Mouse (Mus musculus) MEL (cell line): ENCODE measurements at regions not wholly inside any gene's neighbourhood (a gene's known extent, or its start where the extent isn't known, plus 50 kb on each side); places are given as distances from the start of the nearest gene placed in this dataset.

Experiments used
- DNase-seq: peaks from one replicate; pipeline ENCODE4 v3.0.0; 2011; ENCODE audit warnings: low read depth, low spot score
- H3K27ac ChIP-seq: 2 replicates; pipeline ENCODE4 v1.5.1; 2012; ENCODE audit warnings: low read depth, mild to moderate bottlenecking, control low read depth, low read length, moderate library complexity; ENCODE audit not compliant: control insufficient read depth
- H3K27me3 ChIP-seq, 2 experiments: fragments of 150-350 bp in 1 of 2; sonication (generic) in 1 of 2; 2 replicates each; pipeline ENCODE4 v1.6.1; 2012; ENCODE audit warnings: low read length in 2 of 2, mild to moderate bottlenecking in 2 of 2, improper control_type of control experiment in 1 of 2, moderate library complexity in 1 of 2; ENCODE audit not compliant: insufficient read depth in 2 of 2, control insufficient read depth in 1 of 2
- H3K36me3 ChIP-seq, 2 experiments: 2 replicates each; pipeline ENCODE4 v1.6.1; 2012 to 2014; ENCODE audit warnings: low read length in 2 of 2, improper control_type of control experiment in 1 of 2, inconsistent platforms in 1 of 2, mild to moderate bottlenecking in 1 of 2; ENCODE audit not compliant: insufficient read depth in 2 of 2, control insufficient read depth in 1 of 2
- H3K4me1 ChIP-seq, 2 experiments: fragments of 150-350 bp in 1 of 2; sonication (generic) in 1 of 2; 2 replicates each; pipeline ENCODE4 v1.6.1; 2012; ENCODE audit warnings: low read length in 2 of 2, improper control_type of control experiment in 1 of 2, mild to moderate bottlenecking in 1 of 2; ENCODE audit not compliant: insufficient read depth in 2 of 2, control insufficient read depth in 1 of 2
- H3K4me3 ChIP-seq, 2 experiments: fragments of 150-350 bp in 1 of 2; sonication (generic) in 1 of 2; 2 replicates each; pipeline ENCODE4 v1.5.1; 2012; ENCODE audit warnings: low read depth in 2 of 2, low read length in 2 of 2, mild to moderate bottlenecking in 2 of 2, moderate library complexity in 2 of 2, control low read depth in 1 of 2, improper control_type of control experiment in 1 of 2; ENCODE audit not compliant: control insufficient read depth in 1 of 2, insufficient read depth in 1 of 2
- H3K79me2 ChIP-seq: 2 replicates; pipeline ENCODE4 v1.6.1; 2012; ENCODE audit warnings: mild to moderate bottlenecking, low read length, moderate library complexity; ENCODE audit not compliant: control insufficient read depth, poor library complexity, insufficient read depth
- H3K9ac ChIP-seq: 2 replicates; pipeline ENCODE4 v1.6.1; 2012; ENCODE audit warnings: low read depth, mild to moderate bottlenecking, control low read depth, low read length, moderate library complexity; ENCODE audit not compliant: control insufficient read depth, poor library complexity, severe bottlenecking
- H3K9me3 ChIP-seq: fragments of 150-350 bp; sonication (generic); replicated peaks from 2 replicates; pipeline ENCODE4 v1.6.1; 2012; ENCODE audit warnings: mild to moderate bottlenecking, low read length, improper control_type of control experiment, moderate library complexity; ENCODE audit not compliant: insufficient read depth
- CHD1 ChIP-seq: IDR thresholded peaks from 2 replicates; pipeline ENCODE4 v1.6.1; 2012; ENCODE audit warnings: low read depth, mild to moderate bottlenecking, inconsistent platforms, low read length, improper control_type of control experiment
- CTCF ChIP-seq, 3 experiments: IDR thresholded peaks in 2 of 3; conservative IDR thresholded peaks in 1 of 3; 2 replicates each; pipeline ENCODE4 v1.5.1; 2011 to 2012; ENCODE audit warnings: low read length in 3 of 3, low read depth in 2 of 3, mild to moderate bottlenecking in 2 of 3, improper control_type of control experiment in 1 of 3, inconsistent platforms in 1 of 3, mixed read lengths in 1 of 3, moderate library complexity in 1 of 3; ENCODE audit not compliant: control insufficient read depth in 1 of 3, insufficient read depth in 1 of 3, poor library complexity in 1 of 3, severe bottlenecking in 1 of 3
- E2F4 ChIP-seq: IDR thresholded peaks from 2 replicates; pipeline ENCODE4 v1.6.1; 2011; ENCODE audit warnings: low read depth, low read length, improper control_type of control experiment, borderline replicate concordance
- GABPA ChIP-seq: IDR thresholded peaks from 2 replicates; pipeline ENCODE4 v1.6.1; 2012; ENCODE audit warnings: low read depth, mild to moderate bottlenecking, inconsistent platforms, low read length, improper control_type of control experiment, moderate library complexity
- JUND ChIP-seq: IDR thresholded peaks from 2 replicates; pipeline ENCODE4 v1.6.1; 2011; ENCODE audit warnings: low read depth, mild to moderate bottlenecking, improper control_type of control experiment, low read length
- MAZ ChIP-seq: IDR thresholded peaks from 2 replicates; pipeline ENCODE4 v1.6.1; 2012; ENCODE audit warnings: low read depth, mild to moderate bottlenecking, inconsistent platforms, low read length, improper control_type of control experiment
- MXI1 ChIP-seq: IDR thresholded peaks from 2 replicates; pipeline ENCODE4 v1.6.1; 2011; ENCODE audit warnings: mild to moderate bottlenecking, low read depth, low read length, improper control_type of control experiment
- MYC ChIP-seq: IDR thresholded peaks from 2 replicates; pipeline ENCODE4 v1.6.1; 2011; ENCODE audit warnings: low read depth, mild to moderate bottlenecking, low read length, improper control_type of control experiment, moderate library complexity
- NELFE ChIP-seq: IDR thresholded peaks from 2 replicates; pipeline ENCODE4 v1.6.1; 2011; ENCODE audit warnings: low read depth, low read length, improper control_type of control experiment
- POLR2AphosphoS2 ChIP-seq: IDR thresholded peaks from 2 replicates; pipeline ENCODE4 v1.6.1; 2011; ENCODE audit warnings: low read length, improper control_type of control experiment
- RCOR1 ChIP-seq: IDR thresholded peaks from 2 replicates; pipeline ENCODE4 v1.6.1; 2012; ENCODE audit warnings: low read depth, mild to moderate bottlenecking, inconsistent platforms, low read length, improper control_type of control experiment
- SMC3 ChIP-seq: IDR thresholded peaks from 2 replicates; pipeline ENCODE4 v1.6.1; 2011; ENCODE audit warnings: low read depth, low read length, improper control_type of control experiment
- TAL1 ChIP-seq: IDR thresholded peaks from 2 replicates; pipeline ENCODE4 v1.6.1; 2012; ENCODE audit warnings: mild to moderate bottlenecking, inconsistent platforms, low read length, moderate library complexity, mixed read lengths
- TBP ChIP-seq: IDR thresholded peaks from 2 replicates; pipeline ENCODE4 v1.8.0; 2011; ENCODE audit warnings: low read depth, low read length, improper control_type of control experiment
- UBTF ChIP-seq: IDR thresholded peaks from 2 replicates; pipeline ENCODE4 v1.6.1; 2012; ENCODE audit warnings: low read depth, mild to moderate bottlenecking, inconsistent platforms, low read length, improper control_type of control experiment, moderate library complexity, borderline replicate concordance; ENCODE audit not compliant: insufficient read depth
- USF1 ChIP-seq: IDR thresholded peaks from 2 replicates; pipeline ENCODE4 v1.6.1; 2014; ENCODE audit warnings: low read depth, mild to moderate bottlenecking, inconsistent platforms, low read length, improper control_type of control experiment, moderate library complexity
- ZC3H11A ChIP-seq: IDR thresholded peaks from 2 replicates; pipeline ENCODE4 v1.6.1; 2012; ENCODE audit warnings: low read depth, mild to moderate bottlenecking, inconsistent platforms, low read length, improper control_type of control experiment
- ZKSCAN1 ChIP-seq: IDR thresholded peaks from 2 replicates; pipeline ENCODE4 v1.6.1; 2012; ENCODE audit warnings: low read depth, mild to moderate bottlenecking, inconsistent platforms, low read length, improper control_type of control experiment, moderate library complexity
- ZMIZ1 ChIP-seq: IDR thresholded peaks from 2 replicates; pipeline ENCODE4 v1.6.1; 2012; ENCODE audit warnings: low read depth, mild to moderate bottlenecking, inconsistent platforms, low read length, improper control_type of control experiment, moderate library complexity
- ZNF384 ChIP-seq: IDR thresholded peaks from 2 replicates; pipeline ENCODE4 v1.6.1; 2012; ENCODE audit warnings: low read depth, mild to moderate bottlenecking, inconsistent platforms, low read length, improper control_type of control experiment

DNA sequence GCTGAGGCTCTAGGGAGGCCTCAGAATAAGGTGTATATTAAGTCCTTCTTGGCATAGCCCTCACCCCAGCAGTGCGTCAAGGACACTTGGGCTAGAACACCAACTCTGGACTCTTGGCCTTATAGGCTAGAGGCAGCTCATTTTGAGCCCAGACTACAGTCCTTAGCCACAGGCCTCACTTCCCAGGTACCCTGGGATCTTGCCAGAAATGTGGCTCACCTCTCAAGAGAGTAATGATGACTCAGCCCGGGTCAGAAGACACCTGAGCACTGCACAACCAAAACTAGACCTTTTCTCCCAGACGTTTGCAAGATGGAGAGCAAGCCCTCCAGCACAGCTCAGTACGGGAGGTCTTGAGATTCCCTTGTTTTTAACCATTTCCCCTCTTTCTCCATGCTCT lies 52.9 kb upstream of the Gadd45a start:
- TF ChIP-seq NELFE (no peak), TBP (no peak), CTCF (IDR thresholded peaks at IDR 0.05 in 2 of 3, conservative IDR thresholded peaks at IDR 0.05 in 1 of 3; ENCODE audit: control insufficient read depth in 1 of 3, insufficient read depth in 1 of 3, low read depth in 2 of 3, low read length in 3 of 3, poor library complexity in 1 of 3, severe bottlenecking in 1 of 3) (no peak)

DNA sequence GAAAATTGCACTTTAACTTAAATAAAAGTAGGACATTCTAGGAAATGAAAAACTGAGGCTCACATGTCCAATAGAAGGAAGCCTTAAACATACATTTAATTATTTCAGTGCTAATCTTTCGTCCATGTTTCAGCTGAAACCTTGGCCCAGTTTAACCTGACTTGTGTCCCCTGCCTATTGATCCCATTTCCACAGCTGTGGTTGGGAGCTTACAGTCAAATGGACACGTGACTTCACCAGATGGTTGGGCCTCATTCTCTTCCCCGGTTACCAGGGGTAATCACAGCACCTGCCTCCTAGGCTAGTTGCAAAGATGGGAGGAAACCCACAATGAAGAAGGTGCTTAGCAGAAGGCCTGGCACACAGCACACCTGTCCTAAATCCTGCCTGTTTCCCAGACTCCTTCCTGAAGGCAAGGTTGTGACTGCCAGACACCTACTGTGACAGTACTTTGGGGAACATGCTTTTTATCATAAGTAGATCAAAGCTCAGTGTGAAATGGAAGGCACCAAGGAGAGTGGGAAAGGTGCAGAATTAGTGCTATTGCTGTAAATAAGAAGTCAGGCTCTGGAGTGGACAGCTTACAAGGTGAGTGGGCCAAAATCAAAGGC lies 52.4 kb upstream of the Gadd45a start:
- H3K79me2 ChIP-seq, result no peaks in the 10 kb centered on the region
- no peak for TF ChIP-seq ZC3H11A
- no peak for TF ChIP-seq TBP
- no peak for TF ChIP-seq ZNF384
- no peak for TF ChIP-seq MXI1
- no peak for TF ChIP-seq UBTF
- no peak for TF ChIP-seq POLR2AphosphoS2
- no peak for TF ChIP-seq SMC3
- TF ChIP-seq TAL1, result no peak
- no peak for TF ChIP-seq CHD1
- TF ChIP-seq USF1, result no peak
- no peak for TF ChIP-seq GABPA
- TF ChIP-seq, all 39 proteins: peak for 0
- Histone ChIP-seq H3K27ac (no peak overlapping the region), H3K4me1 (peaks cover 6 to 14% of the 10 kb centered on the region in 2 experiments), H3K27me3 (peaks cover 0 to 4% of the 10 kb centered on the region in 2 experiments; a peak in 2 of 4 replicates), H3K9me3 (no peaks in the 10 kb centered on the region), H3K9ac (no peak overlapping the region), H3K36me3 (peaks cover 0 to 17% of the 10 kb centered on the region in 2 experiments; a peak in 2 of 4 replicates), H3K4me3 (no peak overlapping the region)
- no peak for DNase-seq

More for the DNA sequence above, 52.9 kb upstream of the Gadd45a start:
- Histone ChIP-seq H3K27ac (no peak overlapping the region), H3K4me3 (no peak overlapping the region), H3K4me1 (peaks cover 6 to 11% of the 10 kb centered on the region in 2 experiments), H3K9me3 (no peaks in the 10 kb centered on the region), H3K79me2 (no peaks in the 10 kb centered on the region), H3K9ac (no peak overlapping the region), H3K27me3 (peaks cover 0 to 4% of the 10 kb centered on the region in 2 experiments; a peak in 2 of 4 replicates), H3K36me3 (peaks cover 0 to 15% of the 10 kb centered on the region in 2 experiments; a peak in 2 of 4 replicates)
- DNase-seq, result no peak

DNA sequence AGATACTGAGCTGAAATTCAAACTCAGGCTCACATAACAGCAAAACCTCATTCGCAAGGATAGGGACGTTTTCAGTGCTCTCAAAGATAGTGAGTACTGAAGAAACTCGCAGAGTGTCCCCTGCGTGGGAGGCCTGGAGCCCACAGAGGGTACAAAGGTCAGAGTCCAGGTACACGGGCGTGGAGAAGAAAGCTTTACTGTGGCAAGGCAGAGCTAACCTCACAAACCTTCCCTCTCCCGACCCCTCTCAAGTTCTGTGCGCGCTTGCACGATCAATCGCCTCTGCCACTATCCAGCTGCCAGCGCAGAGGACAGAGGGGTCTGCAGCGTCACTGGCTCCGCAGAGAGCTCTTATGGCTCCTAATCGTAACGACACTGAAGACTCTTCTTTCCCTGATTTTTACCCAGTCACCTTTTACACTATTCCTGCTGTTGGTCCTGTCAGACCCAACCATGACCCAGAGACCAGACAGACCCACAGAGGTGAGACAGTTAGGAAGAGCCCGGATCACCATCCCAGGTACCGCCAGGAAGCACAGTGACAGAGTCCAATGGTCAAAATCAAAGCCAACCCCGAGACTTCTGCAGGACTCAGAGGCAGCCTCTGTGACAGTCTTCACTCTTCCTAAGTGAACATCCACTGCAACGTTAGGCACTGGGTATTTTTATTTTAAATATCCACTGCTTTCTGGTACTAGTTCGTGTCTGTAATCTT lies 51.6 kb upstream of the Gadd45a start:
- H3K9ac ChIP-seq, result no peak overlapping the region
- TF ChIP-seq MYC (no peak), ZKSCAN1 (no peak), MAZ (no peak), RCOR1 (no peak), ZMIZ1 (no peak), TAL1 (no peak), ZNF384 (no peak), JUND (no peak), E2F4 (no peak), USF1 (no peak)
- no peak for DNase-seq
- H3K9me3 ChIP-seq, result no peaks in the 10 kb centered on the region
- no peak overlapping the region for H3K4me3 ChIP-seq
- no peaks in the 10 kb centered on the region for H3K79me2 ChIP-seq
- peaks cover 0 to 4% of the 10 kb centered on the region in 2 experiments; a peak in 1 of 4 replicates for H3K27me3 ChIP-seq
- peaks cover 0 to 22% of the 10 kb centered on the region in 2 experiments; a peak in 2 of 4 replicates for H3K36me3 ChIP-seq
- H3K27ac ChIP-seq, result no peak overlapping the region
- H3K4me1 ChIP-seq, result peaks cover 6 to 17% of the 10 kb centered on the region in 2 experiments
